24 mouse cellular contexts compared by ENCODE assay signal in genomic region chr5:98806492-98806891, GRCm38 (mm10).
"Had no signal": no experiment of that assay in that cellular context is flagged by ENCODE, and none has a peak within 500 bp of the region (broad histone marks: within the 10 kb centered on the region; RNA-seq: fewer than 3 reads in every experiment).

No protein-coding gene starts in this region.

- H3K27ac ChIP-seq: heart, adult 2 months; heart, embryonic 13.5 days; heart, embryonic 15.5 days; hindbrain, embryonic 13.5 days; hindbrain, embryonic 15.5 days; hindbrain, postnatal 0 days; kidney, embryonic 15.5 days; kidney, postnatal 0 days; left cerebral cortex, adult 2 months; limb, embryonic 13.5 days; limb, embryonic 15.5 days; liver, embryonic 12.5 days had no signal

- H3K9me3 ChIP-seq: heart, embryonic 13.5 days; heart, embryonic 15.5 days; hindbrain, embryonic 13.5 days; hindbrain, embryonic 15.5 days; kidney, embryonic 15.5 days; limb, embryonic 13.5 days; limb, embryonic 15.5 days had no signal

- H3K4me2 ChIP-seq: heart, embryonic 11.5 days; heart, embryonic 13.5 days; heart, embryonic 15.5 days; hindbrain, embryonic 13.5 days; hindbrain, embryonic 15.5 days; kidney, embryonic 15.5 days; limb, embryonic 13.5 days; limb, embryonic 15.5 days; liver, embryonic 12.5 days had no signal

- H3K9ac ChIP-seq: heart, embryonic 13.5 days; heart, embryonic 15.5 days; hindbrain, embryonic 13.5 days; hindbrain, embryonic 15.5 days; kidney, embryonic 15.5 days; limb, embryonic 13.5 days; limb, embryonic 15.5 days; liver, embryonic 12.5 days had no signal

- H3K4me1 ChIP-seq: heart, embryonic 13.5 days; heart, embryonic 15.5 days; hindbrain, embryonic 15.5 days; limb, embryonic 13.5 days; limb, embryonic 15.5 days; liver, embryonic 12.5 days had no signal

- DNase-seq: gastrocnemius, postnatal 36 days; heart, adult 11 months; kidney, adult 11 months; kidney, adult 2 months; kidney, adult 9 months; kidney, postnatal 14 days; kidney, postnatal 36 days; layer of hippocampus, adult 9-11 months; layer of hippocampus, postnatal 36 days; left cerebral cortex, postnatal 4 days had no signal

- H3K4me3 ChIP-seq: heart, adult 2 months; heart, embryonic 13.5 days; heart, embryonic 15.5 days; hindbrain, embryonic 13.5 days; hindbrain, embryonic 15.5 days; kidney, embryonic 15.5 days; left cerebral cortex, adult 2 months; limb, embryonic 13.5 days; limb, embryonic 15.5 days; liver, embryonic 12.5 days had no signal

- ATAC-seq: hindbrain, postnatal 0 days; intestine, embryonic 16.5 days; liver, embryonic 12.5 days had no signal

- H3K36me3 ChIP-seq: heart, embryonic 13.5 days; heart, embryonic 15.5 days; hindbrain, embryonic 13.5 days; hindbrain, embryonic 15.5 days; kidney, embryonic 15.5 days; limb, embryonic 13.5 days; limb, embryonic 15.5 days; liver, embryonic 12.5 days had no signal

- H3K27me3 ChIP-seq: heart, embryonic 13.5 days; heart, embryonic 15.5 days; hindbrain, embryonic 13.5 days; hindbrain, embryonic 15.5 days; kidney, embryonic 15.5 days; limb, embryonic 13.5 days; limb, embryonic 15.5 days; liver, embryonic 12.5 days had no signal
